Mouse (Mus musculus): ENCODE results near the gene Otop3. TPM values are rescaled to one million over a fixed set of nuclear protein-coding genes. Genes with fewer than 3 reads are reported as not detected.

The Otop3 gene
- polyA plus RNA-seq, 1 experiment from 2014 or later, result 2.3 TPM

GRCm38 (mm10) chr11:115292631-115293375 lies 41.7 kb upstream of the Otop3 start:
- WGBS, result 69% methylated on average over 14 of the region's 14 CpGs
- Histone ChIP-seq H3K9ac (ENCODE audit: low read depth, low read length) (no peak overlapping the region), H3K9me3 (ENCODE audit: control insufficient read depth, low read length) (no peaks in the 10 kb centered on the region), H3K4me2 (ENCODE audit: low read length) (no peak overlapping the region), H3K4me1 (ENCODE audit: control insufficient read depth, insufficient read depth, low read depth, low read length) (peaks cover 4% of the 10 kb centered on the region; the same call in 1 of the 2 replicates), H3K4me3 (ENCODE audit: low read length) (no peak overlapping the region), H3K27me3 (replicated peaks; ENCODE audit: control insufficient read depth, insufficient read depth, low read length) (no peaks in the 10 kb centered on the region), H3K27ac (ENCODE audit: low read depth, low read length) (no peak overlapping the region), H3K36me3 (ENCODE audit: control insufficient read depth, insufficient read depth, low read length) (no peaks in the 10 kb centered on the region)
- ATAC-seq, result no peak

- no peak overlapping the region for H3K27ac ChIP-seq (ENCODE audit: low read depth, low read length)
- H3K36me3 ChIP-seq (ENCODE audit: control insufficient read depth, insufficient read depth, low read length), result no peaks in the 10 kb centered on the region
- no peak overlapping the region for H3K9ac ChIP-seq (ENCODE audit: low read depth, low read length)
- H3K4me1 ChIP-seq (ENCODE audit: control insufficient read depth, insufficient read depth, low read depth, low read length), result peaks cover 4% of the 10 kb centered on the region; the same call in 1 of the 2 replicates
- no peaks in the 10 kb centered on the region for H3K9me3 ChIP-seq (ENCODE audit: control insufficient read depth, low read length)
- no peak overlapping the region for H3K4me2 ChIP-seq (ENCODE audit: low read length)
- H3K27me3 ChIP-seq (replicated peaks; ENCODE audit: control insufficient read depth, insufficient read depth, low read length), result no peaks in the 10 kb centered on the region
- H3K4me3 ChIP-seq (ENCODE audit: low read length), result no peak overlapping the region
- WGBS, result 90% methylated on average over 11 of the region's 11 CpGs
- ATAC-seq, result no peak
These were observed 38.6 kb upstream of the Otop3 start for GRCm38 (mm10) chr11:115295939-115296338.

- Histone ChIP-seq H3K27ac (ENCODE audit: low read depth, low read length) (peak overlapping the region; percentile 70), H3K4me2 (ENCODE audit: low read length) (peak overlapping the region; percentile 88)
These were observed 37.9 kb upstream of the Otop3 start for GRCm38 (mm10) chr11:115296471-115297210.

GRCm38 (mm10) chr11:115297214-115297826 lies 37.2 kb upstream of the Otop3 start, which contains the start of gene Fads6:
Fads6 (minus strand) TSS chr11:115297663.
- peak within 1 kb of the TSS; percentile 74 for H3K9ac ChIP-seq (ENCODE audit: low read depth, low read length)
- no peaks in the 10 kb centered on the region for H3K9me3 ChIP-seq (ENCODE audit: control insufficient read depth, low read length)
- H3K4me1 ChIP-seq (ENCODE audit: control insufficient read depth, insufficient read depth, low read depth, low read length), result peaks cover 4% of the 10 kb centered on the region; the same call in 1 of the 2 replicates
- peak within 1 kb of the TSS; percentile 70 for H3K27ac ChIP-seq (ENCODE audit: low read depth, low read length)
- H3K36me3 ChIP-seq (ENCODE audit: control insufficient read depth, insufficient read depth, low read length), result no peaks in the 10 kb centered on the region
- no peaks in the 10 kb centered on the region for H3K27me3 ChIP-seq (replicated peaks; ENCODE audit: control insufficient read depth, insufficient read depth, low read length)
- under 1% methylated on average over 44 of the region's 44 CpGs for WGBS
- peak; percentile 88 for ATAC-seq
- peak within 1 kb of the TSS; percentile 88 for H3K4me2 ChIP-seq (ENCODE audit: low read length)
- peak within 1 kb of the TSS; percentile 65 for H3K4me3 ChIP-seq (ENCODE audit: low read length)

More at GRCm38 (mm10) chr11:115296471-115297210, 37.9 kb upstream of the Otop3 start:
- peak overlapping the region; percentile 65 for H3K4me3 ChIP-seq (ENCODE audit: low read length)
- no peaks in the 10 kb centered on the region for H3K27me3 ChIP-seq (replicated peaks; ENCODE audit: control insufficient read depth, insufficient read depth, low read length)
- no peaks in the 10 kb centered on the region for H3K9me3 ChIP-seq (ENCODE audit: control insufficient read depth, low read length)
- 53% methylated on average over 21 of the region's 21 CpGs for WGBS
- peaks cover 4% of the 10 kb centered on the region; the same call in 1 of the 2 replicates for H3K4me1 ChIP-seq (ENCODE audit: control insufficient read depth, insufficient read depth, low read depth, low read length)
- H3K9ac ChIP-seq (ENCODE audit: low read depth, low read length), result peak overlapping the region; percentile 74
- ATAC-seq, result peak; percentile 15; the same call in 1 of the 2 replicates
- no peaks in the 10 kb centered on the region for H3K36me3 ChIP-seq (ENCODE audit: control insufficient read depth, insufficient read depth, low read length)

GRCm38 (mm10) chr11:115298160-115298559 lies 36.4 kb upstream of the Otop3 start:
- no peak overlapping the region for H3K4me3 ChIP-seq (ENCODE audit: low read length)
- H3K36me3 ChIP-seq (ENCODE audit: control insufficient read depth, insufficient read depth, low read length), result no peaks in the 10 kb centered on the region
- 65% methylated on average over 8 of the region's 8 CpGs for WGBS
- H3K27me3 ChIP-seq (replicated peaks; ENCODE audit: control insufficient read depth, insufficient read depth, low read length), result no peaks in the 10 kb centered on the region
- no peak for ATAC-seq
- H3K9me3 ChIP-seq (ENCODE audit: control insufficient read depth, low read length), result no peaks in the 10 kb centered on the region
- no peak overlapping the region for H3K9ac ChIP-seq (ENCODE audit: low read depth, low read length)
- no peak overlapping the region for H3K27ac ChIP-seq (ENCODE audit: low read depth, low read length)
- no peak overlapping the region; the same call in 1 of the 2 replicates for H3K4me2 ChIP-seq (ENCODE audit: low read length)
- peaks cover 4% of the 10 kb centered on the region; the same call in 1 of the 2 replicates for H3K4me1 ChIP-seq (ENCODE audit: control insufficient read depth, insufficient read depth, low read depth, low read length)

GRCm38 (mm10) chr11:115300745-115301144 lies 33.8 kb upstream of the Otop3 start:
- Histone ChIP-seq H3K36me3 (ENCODE audit: control insufficient read depth, insufficient read depth, low read length) (no peaks in the 10 kb centered on the region), H3K4me1 (ENCODE audit: control insufficient read depth, insufficient read depth, low read depth, low read length) (peaks cover 4% of the 10 kb centered on the region; the same call in 1 of the 2 replicates), H3K4me3 (ENCODE audit: low read length) (no peak overlapping the region), H3K4me2 (ENCODE audit: low read length) (no peak overlapping the region), H3K9ac (ENCODE audit: low read depth, low read length) (no peak overlapping the region), H3K9me3 (ENCODE audit: control insufficient read depth, low read length) (no peaks in the 10 kb centered on the region), H3K27ac (ENCODE audit: low read depth, low read length) (no peak overlapping the region), H3K27me3 (replicated peaks; ENCODE audit: control insufficient read depth, insufficient read depth, low read length) (no peaks in the 10 kb centered on the region)
- ATAC-seq, result no peak
- 94% methylated on average over 4 of the region's 4 CpGs for WGBS

- no peak overlapping the region for H3K27ac ChIP-seq (ENCODE audit: low read depth, low read length)
- no peak overlapping the region for H3K9ac ChIP-seq (ENCODE audit: low read depth, low read length)
- H3K27me3 ChIP-seq (replicated peaks; ENCODE audit: control insufficient read depth, insufficient read depth, low read length), result no peaks in the 10 kb centered on the region
- ATAC-seq, result no peak
- no peak overlapping the region for H3K4me3 ChIP-seq (ENCODE audit: low read length)
- no peak overlapping the region for H3K4me2 ChIP-seq (ENCODE audit: low read length)
- H3K36me3 ChIP-seq (ENCODE audit: control insufficient read depth, insufficient read depth, low read length), result no peaks in the 10 kb centered on the region
- no peaks in the 10 kb centered on the region for H3K9me3 ChIP-seq (ENCODE audit: control insufficient read depth, low read length)
- 91% methylated on average over 2 of the region's 2 CpGs for WGBS
- H3K4me1 ChIP-seq (ENCODE audit: control insufficient read depth, insufficient read depth, low read depth, low read length), result peaks cover 4% of the 10 kb centered on the region; the same call in 1 of the 2 replicates
These were observed 33.2 kb upstream of the Otop3 start for GRCm38 (mm10) chr11:115301351-115301750.

GRCm38 (mm10) chr11:115303167-115303566 lies 31.4 kb upstream of the Otop3 start:
- no peaks in the 10 kb centered on the region for H3K27me3 ChIP-seq (replicated peaks; ENCODE audit: control insufficient read depth, insufficient read depth, low read length)
- no peaks in the 10 kb centered on the region for H3K36me3 ChIP-seq (ENCODE audit: control insufficient read depth, insufficient read depth, low read length)
- H3K27ac ChIP-seq (ENCODE audit: low read depth, low read length), result no peak overlapping the region

GRCm38 (mm10) chr11:115306863-115307262 lies 27.7 kb upstream of the Otop3 start, which contains the start of gene Otop2:
Otop2 (plus strand) TSS chr11:115307163.
- Histone ChIP-seq H3K9me3 (ENCODE audit: control insufficient read depth, low read length) (no peaks in the 10 kb centered on the region), H3K4me3 (ENCODE audit: low read length) (no peak within 1 kb of the TSS), H3K27ac (ENCODE audit: low read depth, low read length) (no peak within 1 kb of the TSS), H3K36me3 (ENCODE audit: control insufficient read depth, insufficient read depth, low read length) (no peaks in the 10 kb centered on the region), H3K4me2 (ENCODE audit: low read length) (no peak within 1 kb of the TSS), H3K4me1 (ENCODE audit: control insufficient read depth, insufficient read depth, low read depth, low read length) (no peaks in the 10 kb centered on the region), H3K27me3 (replicated peaks; ENCODE audit: control insufficient read depth, insufficient read depth, low read length) (no peaks in the 10 kb centered on the region), H3K9ac (ENCODE audit: low read depth, low read length) (no peak within 1 kb of the TSS)
- WGBS, result 14% methylated on average over 8 of the region's 8 CpGs
- ATAC-seq, result no peak

More at GRCm38 (mm10) chr11:115303167-115303566, 31.4 kb upstream of the Otop3 start:
- Histone ChIP-seq H3K4me2 (ENCODE audit: low read length) (no peak overlapping the region), H3K9me3 (ENCODE audit: control insufficient read depth, low read length) (no peaks in the 10 kb centered on the region), H3K4me1 (ENCODE audit: control insufficient read depth, insufficient read depth, low read depth, low read length) (no peaks in the 10 kb centered on the region), H3K9ac (ENCODE audit: low read depth, low read length) (no peak overlapping the region), H3K4me3 (ENCODE audit: low read length) (no peak overlapping the region)
- ATAC-seq, result no peak
- WGBS, result 75% methylated on average over 8 of the region's 8 CpGs

Data from hindbrain, embryonic 16.5 days (tissue).